Mouse (Mus musculus) CH12.LX (cell line): Measurements from ENCODE around the gene Olfr155.

Source experiments
- CTCF ChIP-seq, 2 experiments: IDR thresholded peaks in 1 of 2; conservative IDR thresholded peaks in 1 of 2; 2 replicates each; pipeline ENCODE4 v1.5.1; 2011 to 2012; ENCODE audit warnings: low read depth in 2 of 2, low read length in 2 of 2, improper control_type of control experiment in 1 of 2, inconsistent platforms in 1 of 2, mild to moderate bottlenecking in 1 of 2, moderate library complexity in 1 of 2
- EP300 ChIP-seq: IDR thresholded peaks from 2 replicates; pipeline ENCODE4 v1.6.1; 2011; ENCODE audit warnings: low read length, improper control_type of control experiment
- KAT2A ChIP-seq: IDR thresholded peaks from 2 replicates; pipeline ENCODE4 v1.6.1; 2012; ENCODE audit warnings: low read length, improper control_type of control experiment, inconsistent platforms; ENCODE audit not compliant: insufficient replicate concordance
- MAFK ChIP-seq: IDR thresholded peaks from 2 replicates; pipeline ENCODE4 v1.6.1; 2011; ENCODE audit warnings: low read length, improper control_type of control experiment; ENCODE audit not compliant: insufficient replicate concordance
- MEF2A ChIP-seq: IDR thresholded peaks from 2 replicates; pipeline ENCODE4 v1.6.1; 2014; ENCODE audit warnings: low read depth, mild to moderate bottlenecking, inconsistent platforms, low read length, improper control_type of control experiment, borderline replicate concordance
- NRF1 ChIP-seq: IDR thresholded peaks from 2 replicates; pipeline ENCODE4 v1.6.1; 2014; ENCODE audit warnings: low read depth, mild to moderate bottlenecking, inconsistent platforms, low read length, improper control_type of control experiment, moderate library complexity
- POLR2A ChIP-seq: IDR thresholded peaks from 2 replicates; pipeline ENCODE4 v1.6.1; 2011; ENCODE audit warnings: low read depth, mild to moderate bottlenecking, improper control_type of control experiment, low read length
- RAD21 ChIP-seq: IDR thresholded peaks from 2 replicates; pipeline ENCODE4 v1.6.1; 2011; ENCODE audit warnings: low read depth, mild to moderate bottlenecking, low read length, improper control_type of control experiment, moderate library complexity
- RCOR1 ChIP-seq: conservative IDR thresholded peaks from 2 replicates; pipeline ENCODE4 v1.6.1; 2012; ENCODE audit warnings: low read depth, mild to moderate bottlenecking, inconsistent platforms, low read length, improper control_type of control experiment
- SMC3 ChIP-seq: IDR thresholded peaks from 2 replicates; pipeline ENCODE4 v1.6.1; 2011; ENCODE audit warnings: low read depth, low read length, improper control_type of control experiment
- TCF12 ChIP-seq: IDR thresholded peaks from 2 replicates; pipeline ENCODE4 v1.6.1; 2014; ENCODE audit warnings: low read depth, mild to moderate bottlenecking, inconsistent platforms, low read length, improper control_type of control experiment
- ZC3H11A ChIP-seq: IDR thresholded peaks from 2 replicates; pipeline ENCODE4 v1.6.1; 2012; ENCODE audit warnings: low read depth, mild to moderate bottlenecking, inconsistent platforms, low read length, improper control_type of control experiment
- ZKSCAN1 ChIP-seq: IDR thresholded peaks from 2 replicates; pipeline ENCODE4 v1.6.1; 2012; ENCODE audit warnings: low read depth, inconsistent platforms, low read length, improper control_type of control experiment, borderline replicate concordance
- ZNF384 ChIP-seq: IDR thresholded peaks from 2 replicates; pipeline ENCODE4 v1.6.1; 2012; ENCODE audit warnings: low read depth, low read length, improper control_type of control experiment, inconsistent platforms

- no peak for TF ChIP-seq TCF12
- no peak for TF ChIP-seq POLR2A
- no peak for TF ChIP-seq CTCF (conservative IDR thresholded peaks at IDR 0.05 in 1 of 2, IDR thresholded peaks at IDR 0.05 in 1 of 2; ENCODE audit: low read depth in 2 of 2, low read length in 2 of 2)
- TF ChIP-seq ZKSCAN1: no peak
- TF ChIP-seq RAD21: no peak
- TF ChIP-seq KAT2A: no peak
- TF ChIP-seq RCOR1: no peak
- no peak for TF ChIP-seq EP300
- TF ChIP-seq MEF2A: no peak
- no peak for TF ChIP-seq MAFK
- no peak for TF ChIP-seq NRF1
- no peak for TF ChIP-seq ZC3H11A
- no peak for TF ChIP-seq SMC3
- TF ChIP-seq ZNF384: no peak
Measured at GRCm38 (mm10) chr4:43828806-43829205, 22.6 kb upstream of the Olfr155 start.
